Mouse (Mus musculus) intestine, embryonic 16.5 days (tissue): ENCODE measurements around the gene Cyb5d1. TPM values are rescaled to one million over a fixed set of nuclear protein-coding genes. Genes with fewer than 3 reads are reported as not detected.

Experiments
- ATAC-seq: fragments of 200-750 bp; cut with Nextera tagmentation; 2 replicates; pipeline ENCODE4 v1.8.0; 2017; ENCODE audit warnings: moderate TSS enrichment, moderate library complexity
- H3K27ac ChIP-seq: fragments of 300-500 bp; sonication (generic); 2 replicates; pipeline ENCODE4 v1.5.1; 2014; ENCODE audit warnings: mild to moderate bottlenecking, low read length
- H3K27me3 ChIP-seq: fragments of 300-500 bp; sonication (generic); replicated peaks from 2 replicates; pipeline ENCODE4 v1.6.1; 2014; ENCODE audit warnings: low read length, control low read depth, mixed read lengths; ENCODE audit not compliant: control insufficient read depth, insufficient read depth
- H3K36me3 ChIP-seq: fragments of 300-500 bp; sonication (generic); 2 replicates; pipeline ENCODE4 v1.6.1; 2014; ENCODE audit warnings: low read length, control low read depth; ENCODE audit not compliant: control insufficient read depth, insufficient read depth
- H3K4me1 ChIP-seq: fragments of 300-500 bp; sonication (generic); 2 replicates; pipeline ENCODE4 v1.6.1; 2014; ENCODE audit warnings: low read length, control low read depth, mixed read lengths; ENCODE audit not compliant: control insufficient read depth, insufficient read depth
- H3K4me2 ChIP-seq: fragments of 300-500 bp; sonication (generic); 2 replicates; pipeline ENCODE4 v1.6.1; 2014; ENCODE audit warnings: low read depth, low read length, control low read depth
- H3K4me3 ChIP-seq: fragments of 300-500 bp; sonication (generic); 2 replicates; pipeline ENCODE4 v1.5.1; 2014; ENCODE audit warnings: mild to moderate bottlenecking, low read length
- H3K9ac ChIP-seq: fragments of 300-500 bp; sonication (generic); 2 replicates; pipeline ENCODE4 v1.6.1; 2014; ENCODE audit warnings: low read depth, low read length
- H3K9me3 ChIP-seq: fragments of 300-500 bp; sonication (generic); 2 replicates; pipeline ENCODE4 v1.6.1; 2016; ENCODE audit warnings: low read length, control low read depth; ENCODE audit not compliant: control insufficient read depth
- WGBS: fragments of 180-500 bp; shearing (Covaris S2); extraction: QIAGEN DNeasy Blood & Tissue Kit; methylation state at CpG from one replicate; pipeline ENCODE4 v1.1.7; 2014; 5-methylcytosine and 5-hydroxymethylcytosine counted together
- polyA plus RNA-seq: library from polyadenylated mRNA; unstranded; fragments of >200 nt; fragmentation: Nextera tagmentation; extraction: Ambion mirVana; gene quantifications from 2 replicates; pipeline ENCODE4 v1.2.1, GENCODE M21; 2015

Gene Cyb5d1
- polyA plus RNA-seq, 1 experiment from 2014 or later: 24.0 TPM

DNA sequence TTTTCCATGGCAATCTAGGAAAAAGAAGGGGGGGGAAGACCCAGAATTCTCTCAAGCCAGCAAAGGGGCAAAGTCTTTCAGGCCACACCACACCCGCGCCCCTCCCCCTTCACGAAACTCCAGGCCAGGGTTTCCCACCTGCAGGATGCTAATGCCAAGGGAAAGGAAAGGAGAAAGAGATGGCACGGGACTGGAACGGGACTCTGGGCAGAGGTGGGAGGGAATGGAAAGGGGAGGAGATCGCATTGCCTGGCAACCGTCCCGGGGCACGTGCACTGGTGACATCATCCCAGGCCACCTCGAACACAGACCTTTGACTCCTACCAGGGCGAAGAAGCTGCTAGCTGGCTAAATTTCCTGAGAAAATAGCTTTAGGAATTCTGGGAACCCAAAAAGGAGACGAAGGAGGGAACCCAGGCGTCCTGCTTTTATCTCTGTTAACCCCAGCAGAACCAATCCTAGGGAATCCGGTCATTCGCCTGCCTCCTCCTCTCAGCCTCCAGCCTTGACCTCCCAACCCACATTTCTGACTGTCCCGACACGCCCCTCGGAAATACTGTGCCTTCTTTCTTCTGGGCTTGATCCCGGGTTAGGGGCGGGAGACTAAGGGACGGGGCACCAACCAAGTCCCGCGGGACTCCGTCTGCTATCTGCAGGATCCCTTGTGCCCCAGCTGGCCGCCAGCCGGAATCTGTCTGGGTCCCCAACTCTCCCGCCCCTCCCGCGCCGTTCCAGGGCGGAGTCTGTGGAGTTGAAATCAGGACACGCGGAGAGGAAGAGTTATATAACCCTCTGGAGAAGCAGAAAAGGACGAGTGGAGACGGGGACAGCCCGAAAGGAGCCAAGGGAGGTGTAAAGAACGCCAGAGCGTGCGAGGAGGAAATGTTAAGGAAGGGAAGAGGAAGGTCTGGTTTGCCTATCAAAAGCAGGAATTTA lies 22.3 kb upstream of the Cyb5d1 start:
- Histone ChIP-seq H3K4me2 (peak overlapping the region; percentile 97), H3K27me3 (peaks cover 6% of the 10 kb centered on the region; the same call in 1 of the 2 replicates), H3K27ac (peak overlapping the region; percentile 98), H3K9ac (peak overlapping the region; percentile 75), H3K4me1 (peaks cover 46% of the 10 kb centered on the region), H3K36me3 (no peaks in the 10 kb centered on the region), H3K9me3 (no peaks in the 10 kb centered on the region), H3K4me3 (peak overlapping the region; percentile 65)
- peak; percentile 57 for ATAC-seq
- 0% methylated on average over 39 of the region's 39 CpGs for WGBS

DNA sequence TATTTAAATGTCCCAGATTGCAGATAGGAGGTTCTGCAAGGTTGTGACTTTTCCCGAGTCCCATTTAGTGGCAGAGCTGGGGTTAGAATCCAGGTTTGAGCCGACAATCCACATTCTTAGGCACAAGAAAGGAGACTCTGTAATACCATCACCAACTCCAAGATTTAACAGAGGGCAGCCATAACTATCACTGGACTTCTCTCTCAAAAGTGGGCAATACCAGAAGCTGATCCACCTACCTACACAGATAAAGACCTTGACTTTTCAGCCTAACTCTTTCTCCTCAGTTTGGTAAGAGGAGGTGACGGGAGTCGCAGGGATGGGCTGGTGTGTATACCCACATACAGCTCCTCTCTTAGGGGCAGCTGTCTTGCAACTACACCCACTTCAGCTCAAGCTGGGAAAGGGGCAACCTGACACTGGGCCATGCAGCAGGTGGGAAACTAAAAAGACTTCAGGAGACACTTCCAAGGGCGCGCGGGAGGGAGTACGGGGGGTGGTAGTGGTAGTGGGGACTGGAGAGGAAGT lies 21.6 kb upstream of the Cyb5d1 start:
- Histone ChIP-seq H3K27me3 (peaks cover 6% of the 10 kb centered on the region; the same call in 1 of the 2 replicates), H3K4me1 (peaks cover 53% of the 10 kb centered on the region), H3K4me2 (peak overlapping the region; percentile 97), H3K4me3 (peak overlapping the region; percentile 65), H3K9ac (peak overlapping the region; percentile 75), H3K27ac (peak overlapping the region; percentile 98), H3K9me3 (no peaks in the 10 kb centered on the region), H3K36me3 (no peaks in the 10 kb centered on the region)
- 5% methylated on average over 8 of the region's 8 CpGs for WGBS
- ATAC-seq: no peak; the same call in 1 of the 2 replicates

GRCm38 (mm10) chr11:69416509-69416908 lies 21.1 kb upstream of the Cyb5d1 start:
- Histone ChIP-seq H3K36me3 (no peaks in the 10 kb centered on the region), H3K4me1 (peaks cover 56% of the 10 kb centered on the region), H3K9ac (peak overlapping the region; percentile 75), H3K27me3 (peaks cover 4% of the 10 kb centered on the region; the same call in 1 of the 2 replicates), H3K4me2 (peak overlapping the region; percentile 97), H3K4me3 (peak overlapping the region; percentile 65), H3K9me3 (no peaks in the 10 kb centered on the region), H3K27ac (peak overlapping the region; percentile 98)
- no peak for ATAC-seq
- 2% methylated on average over 4 of the region's 4 CpGs for WGBS

- Histone ChIP-seq H3K4me3 (peak overlapping the region; percentile 65), H3K27me3 (no peaks in the 10 kb centered on the region; the same call in 1 of the 2 replicates), H3K36me3 (no peaks in the 10 kb centered on the region), H3K4me1 (peaks cover 50% of the 10 kb centered on the region), H3K9me3 (no peaks in the 10 kb centered on the region), H3K27ac (peak overlapping the region; percentile 98), H3K4me2 (peak overlapping the region; percentile 97), H3K9ac (peak overlapping the region; percentile 75)
- ATAC-seq: no peak
- WGBS: under 1% methylated on average over 17 of the region's 25 CpGs
These were observed 20.4 kb upstream of the Cyb5d1 start for GRCm38 (mm10) chr11:69415668-69416451.

GRCm38 (mm10) chr11:69415327-69415667 lies 19.9 kb upstream of the Cyb5d1 start:
- peak overlapping the region; percentile 65 for H3K4me3 ChIP-seq
- H3K27me3 ChIP-seq: no peaks in the 10 kb centered on the region
- H3K4me1 ChIP-seq: peaks cover 49% of the 10 kb centered on the region
- peak overlapping the region; percentile 96 for H3K27ac ChIP-seq
- WGBS: 0% methylated on average over 3 of the region's 3 CpGs
- H3K4me2 ChIP-seq: peak overlapping the region; percentile 97
- H3K9me3 ChIP-seq: no peaks in the 10 kb centered on the region
- H3K9ac ChIP-seq: peak overlapping the region; percentile 74
- ATAC-seq: no peak
- no peaks in the 10 kb centered on the region for H3K36me3 ChIP-seq

GRCm38 (mm10) chr11:69414421-69415326 lies 19.2 kb upstream of the Cyb5d1 start:
- Histone ChIP-seq H3K9me3 (no peaks in the 10 kb centered on the region), H3K27me3 (no peaks in the 10 kb centered on the region), H3K4me3 (peak overlapping the region; percentile 65), H3K9ac (peak overlapping the region; percentile 74), H3K27ac (peak overlapping the region; percentile 96), H3K4me1 (peaks cover 47% of the 10 kb centered on the region), H3K4me2 (peak overlapping the region; percentile 97), H3K36me3 (no peaks in the 10 kb centered on the region)
- ATAC-seq: no peak
- WGBS: 8% methylated on average over 4 of the region's 4 CpGs

DNA sequence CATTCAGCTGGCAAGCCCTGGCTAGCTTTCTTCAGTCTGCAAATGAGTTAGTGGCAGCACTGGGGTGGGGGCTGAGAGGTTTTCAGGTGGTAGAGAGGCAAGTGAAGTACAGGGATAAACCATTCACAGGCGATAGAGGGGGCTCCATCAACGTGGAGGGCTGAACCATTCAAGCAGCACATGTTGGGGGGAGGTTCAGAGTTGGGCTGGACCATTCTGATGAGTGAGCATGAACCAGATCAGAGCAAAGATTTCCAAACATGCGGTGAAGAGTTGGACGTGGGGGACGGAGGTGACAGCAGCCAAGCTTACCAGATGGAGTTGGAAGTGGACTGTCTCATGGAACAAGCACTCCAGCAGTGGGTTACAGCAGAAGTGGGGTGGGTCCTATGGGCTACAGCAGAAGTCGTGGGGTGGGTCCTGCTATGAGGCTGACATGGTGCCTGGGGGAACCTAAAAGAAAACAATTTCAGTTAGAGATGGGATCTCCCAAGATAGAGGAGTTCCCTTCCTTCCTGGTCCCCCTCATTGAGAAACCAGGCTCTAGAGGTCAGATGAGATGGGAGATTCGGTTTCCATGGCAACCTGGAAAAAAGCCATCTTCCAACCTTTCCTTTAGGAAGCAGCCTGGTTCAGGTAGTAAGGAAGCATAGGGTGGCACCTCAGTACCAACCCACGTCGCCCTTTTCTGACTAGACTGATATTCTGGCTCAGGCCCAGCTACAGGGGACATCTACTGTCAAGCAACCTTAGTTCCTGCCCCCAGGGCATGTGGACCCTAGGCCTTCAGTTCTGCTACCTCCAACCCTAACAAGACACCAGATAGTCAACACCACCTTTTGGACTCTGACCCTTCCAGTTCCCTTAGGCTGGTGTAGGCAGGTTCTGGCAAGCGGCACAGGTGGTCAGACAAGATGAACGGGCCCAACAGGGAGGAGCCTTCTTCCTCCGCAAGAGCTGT lies 18.1 kb upstream of the Cyb5d1 start, which contains the start of gene Kdm6b:
Kdm6b (minus strand) TSS at position 455 of the 961 bp plus-strand sequence.
- Histone ChIP-seq H3K36me3 (no peaks in the 10 kb centered on the region), H3K4me1 (peaks cover 47% of the 10 kb centered on the region), H3K27me3 (no peaks in the 10 kb centered on the region), H3K4me3 (peak within 1 kb of the TSS; percentile 65), H3K9me3 (no peaks in the 10 kb centered on the region), H3K4me2 (peak within 1 kb of the TSS; percentile 97), H3K27ac (peak within 1 kb of the TSS; percentile 96), H3K9ac (peak within 1 kb of the TSS; percentile 74)
- 33% methylated on average over 12 of the region's 12 CpGs for WGBS
- no peak for ATAC-seq

- no peak overlapping the region for H3K4me3 ChIP-seq
These were observed 17.1 kb upstream of the Cyb5d1 start for GRCm38 (mm10) chr11:69412548-69412947.

More at GRCm38 (mm10) chr11:69412548-69412947, 17.1 kb upstream of the Cyb5d1 start:
- H3K36me3 ChIP-seq: peaks cover under 1% of the 10 kb centered on the region; the same call in 1 of the 2 replicates
- peak overlapping the region; percentile 97 for H3K4me2 ChIP-seq
- H3K27me3 ChIP-seq: no peaks in the 10 kb centered on the region
- ATAC-seq: no peak
- no peaks in the 10 kb centered on the region for H3K9me3 ChIP-seq
- H3K27ac ChIP-seq: 0 out of 2 replicates have a peak overlapping the region, but pooled peaks have one; percentile 96
- H3K4me1 ChIP-seq: peaks cover 54% of the 10 kb centered on the region
- peak overlapping the region; percentile 74; the same call in 1 of the 2 replicates for H3K9ac ChIP-seq
- WGBS: 64% methylated on average over 7 of the region's 7 CpGs
